Mouse (Mus musculus): ENCODE results near the gene Pde4c. TPM values are rescaled to one million over a fixed set of nuclear protein-coding genes. Genes with fewer than 3 reads are reported as not detected.
A peak's percentile ranks its signal among the peaks of the same experiment; 100 is the strongest.

The Pde4c gene
- polyA plus RNA-seq, 1 experiment from 2014 or later, result 0.56 TPM

GRCm38 (mm10) chr8:70729808-70730475 is 6.4 kb downstream of the Pde4c start:
- H3K9me3 ChIP-seq (replicated peaks), result no peaks in the 10 kb centered on the region
- 4% methylated on average over 34 of the region's 34 CpGs for WGBS (ENCODE audit: insufficient replicate concordance)
- H3K27me3 ChIP-seq (replicated peaks), result peaks cover 80% of the 10 kb centered on the region
- H3K36me3 ChIP-seq, result no peaks in the 10 kb centered on the region
- H3K4me3 ChIP-seq, result peak overlapping the region; percentile 42
- H3K4me1 ChIP-seq, result peaks cover 18% of the 10 kb centered on the region; the same call in 1 of the 2 replicates
- peak overlapping the region; percentile 25; the same call in 1 of the 2 replicates for H3K9ac ChIP-seq
- ATAC-seq, result no peak
- peak overlapping the region; percentile 59 for H3K4me2 ChIP-seq
- H3K27ac ChIP-seq, result no peak overlapping the region

DNA sequence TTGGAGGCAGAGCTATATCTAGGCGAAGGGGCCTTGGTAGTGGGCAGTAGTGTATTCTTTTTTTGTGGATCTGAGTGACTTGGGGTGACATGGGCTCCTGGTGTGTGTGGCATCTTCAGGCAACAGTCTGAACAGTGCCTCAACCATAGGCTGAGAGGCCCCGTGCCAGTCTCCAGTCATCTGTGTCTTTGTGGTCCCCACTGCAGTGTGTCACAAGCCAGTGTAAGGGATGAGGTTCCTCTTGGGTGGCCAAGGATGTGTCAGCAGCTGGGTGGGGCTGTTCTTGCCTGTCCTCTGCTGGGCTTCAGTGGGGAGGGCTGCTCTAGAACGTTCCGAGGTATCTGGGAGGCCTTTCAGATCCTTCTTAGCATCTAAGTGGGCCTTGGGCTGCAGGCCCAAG is 7.4 kb downstream of the Pde4c start:
- ATAC-seq, result no peak
- 65% methylated on average over 4 of the region's 4 CpGs for WGBS (ENCODE audit: insufficient replicate concordance)
- no peaks in the 10 kb centered on the region for H3K36me3 ChIP-seq
- peaks cover 77% of the 10 kb centered on the region for H3K27me3 ChIP-seq (replicated peaks)
- peaks cover 18% of the 10 kb centered on the region; the same call in 1 of the 2 replicates for H3K4me1 ChIP-seq
- H3K9ac ChIP-seq, result no peak overlapping the region
- no peak overlapping the region for H3K27ac ChIP-seq
- no peak overlapping the region for H3K4me2 ChIP-seq
- H3K4me3 ChIP-seq, result no peak overlapping the region
- H3K9me3 ChIP-seq (replicated peaks), result no peaks in the 10 kb centered on the region

GRCm38 (mm10) chr8:70737705-70738104 is 14.2 kb downstream of the Pde4c start:
- ATAC-seq, result no peak
- no peak overlapping the region for H3K9ac ChIP-seq
- H3K27ac ChIP-seq, result no peak overlapping the region
- H3K4me3 ChIP-seq, result no peak overlapping the region
- H3K36me3 ChIP-seq, result no peaks in the 10 kb centered on the region
- no peaks in the 10 kb centered on the region for H3K9me3 ChIP-seq (replicated peaks)
- 54% methylated on average over 5 of the region's 5 CpGs for WGBS (ENCODE audit: insufficient replicate concordance)
- no peaks in the 10 kb centered on the region for H3K4me1 ChIP-seq
- H3K27me3 ChIP-seq (replicated peaks), result peaks cover 65% of the 10 kb centered on the region
- H3K4me2 ChIP-seq, result no peak overlapping the region

DNA sequence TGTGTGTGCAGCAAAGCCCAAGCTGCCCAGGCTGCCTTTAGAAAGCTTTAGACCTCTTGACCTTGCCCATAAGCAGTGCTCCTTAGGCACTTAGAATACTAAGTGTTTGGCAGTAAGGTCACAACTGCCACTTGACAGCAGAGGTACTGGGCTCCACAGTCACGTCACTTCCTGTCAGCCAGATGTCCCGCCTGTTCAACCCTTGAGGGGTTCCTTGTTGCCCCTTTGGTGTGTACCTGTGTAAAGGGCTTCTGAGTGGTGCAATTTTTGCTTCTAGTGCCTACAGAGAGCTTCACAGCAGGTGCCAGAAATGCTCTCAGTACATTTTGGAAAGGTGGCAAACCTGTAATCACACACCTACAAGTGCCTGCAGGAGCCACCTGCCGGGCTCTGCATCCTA is 14.7 kb downstream of the Pde4c start:
- 37% methylated on average over 3 of the region's 3 CpGs for WGBS (ENCODE audit: insufficient replicate concordance)
- Histone ChIP-seq H3K27me3 (replicated peaks) (peaks cover 65% of the 10 kb centered on the region), H3K9me3 (replicated peaks) (no peaks in the 10 kb centered on the region)

DNA sequence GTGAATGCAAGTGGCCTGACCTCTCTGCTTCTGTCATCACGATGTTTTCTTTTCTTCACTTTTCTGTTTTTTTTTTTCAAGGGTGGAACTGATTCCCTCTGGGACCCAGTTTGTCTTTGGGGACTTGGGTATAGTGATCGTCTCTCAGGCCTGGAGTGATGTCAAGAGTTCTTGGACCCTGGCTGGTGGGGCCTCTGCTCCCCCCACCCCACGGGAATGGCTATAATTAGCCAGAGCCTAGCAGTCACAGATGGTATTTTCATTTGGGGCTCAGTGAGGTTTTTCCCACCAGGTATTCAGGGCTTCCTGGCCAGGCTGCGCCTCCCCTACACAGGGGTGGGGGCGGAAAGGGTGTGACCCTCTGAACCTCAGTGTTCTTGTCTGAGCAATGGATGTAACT is 18.1 kb downstream of the Pde4c start:
- H3K4me3 ChIP-seq, result no peak overlapping the region
- 59% methylated on average over 5 of the region's 5 CpGs for WGBS (ENCODE audit: insufficient replicate concordance)
- peaks cover 13% of the 10 kb centered on the region for H3K4me1 ChIP-seq
- H3K4me2 ChIP-seq, result no peak overlapping the region
- H3K27ac ChIP-seq, result no peak overlapping the region
- no peak for ATAC-seq
- no peak overlapping the region for H3K9ac ChIP-seq
- H3K36me3 ChIP-seq, result no peaks in the 10 kb centered on the region
- no peaks in the 10 kb centered on the region for H3K9me3 ChIP-seq (replicated peaks)
- H3K27me3 ChIP-seq (replicated peaks), result peaks cover 93% of the 10 kb centered on the region

More for the DNA sequence above, 14.7 kb downstream of the Pde4c start:
- ATAC-seq, result no peak
- H3K36me3 ChIP-seq, result no peaks in the 10 kb centered on the region
- no peak overlapping the region for H3K4me3 ChIP-seq
- no peak overlapping the region for H3K4me2 ChIP-seq
- no peak overlapping the region for H3K27ac ChIP-seq
- peaks cover 4% of the 10 kb centered on the region; the same call in 1 of the 2 replicates for H3K4me1 ChIP-seq
- H3K9ac ChIP-seq, result no peak overlapping the region

- peaks cover 97% of the 10 kb centered on the region for H3K27me3 ChIP-seq (replicated peaks)
- H3K9me3 ChIP-seq (replicated peaks), result no peaks in the 10 kb centered on the region
- no peak overlapping the region for H3K9ac ChIP-seq
- whole genome bisulfite sequencing (ENCODE audit: insufficient replicate concordance), result 60% methylated on average over 11 of the region's 11 CpGs
- H3K4me1 ChIP-seq, result peaks cover 13% of the 10 kb centered on the region
- no peak overlapping the region for H3K27ac ChIP-seq
- no peak overlapping the region for H3K4me2 ChIP-seq
- no peak for ATAC-seq
- H3K36me3 ChIP-seq, result no peaks in the 10 kb centered on the region
- H3K4me3 ChIP-seq, result no peak overlapping the region
Measured at GRCm38 (mm10) chr8:70742176-70742575, 18.7 kb downstream of the Pde4c start.

- Histone ChIP-seq H3K4me2 (peak overlapping the region; percentile 53), H3K4me3 (peak overlapping the region; percentile 26; the same call in 1 of the 2 replicates)
Measured at GRCm38 (mm10) chr8:70742981-70743655, 19.6 kb downstream of the Pde4c start.

GRCm38 (mm10) chr8:70743656-70744590 is 20.4 kb downstream of the Pde4c start:
- Histone ChIP-seq H3K4me1 (peaks cover 13% of the 10 kb centered on the region), H3K9me3 (replicated peaks) (no peaks in the 10 kb centered on the region), H3K4me3 (peak overlapping the region; percentile 26; the same call in 1 of the 2 replicates), H3K27ac (no peak overlapping the region), H3K27me3 (replicated peaks) (peaks cover 98% of the 10 kb centered on the region), H3K4me2 (peak overlapping the region; percentile 53), H3K9ac (no peak overlapping the region), H3K36me3 (no peaks in the 10 kb centered on the region)
- 7% methylated on average over 48 of the region's 48 CpGs for WGBS (ENCODE audit: insufficient replicate concordance)
- peak; percentile 20; the same call in 1 of the 2 replicates for ATAC-seq

More at GRCm38 (mm10) chr8:70742981-70743655, 19.6 kb downstream of the Pde4c start:
- no peaks in the 10 kb centered on the region for H3K36me3 ChIP-seq
- no peaks in the 10 kb centered on the region for H3K9me3 ChIP-seq (replicated peaks)
- no peak overlapping the region for H3K9ac ChIP-seq
- 4% methylated on average over 38 of the region's 38 CpGs for WGBS (ENCODE audit: insufficient replicate concordance)
- peak; percentile 23; the same call in 1 of the 2 replicates for ATAC-seq
- peaks cover 97% of the 10 kb centered on the region for H3K27me3 ChIP-seq (replicated peaks)
- H3K27ac ChIP-seq, result no peak overlapping the region
- H3K4me1 ChIP-seq, result peaks cover 13% of the 10 kb centered on the region

DNA sequence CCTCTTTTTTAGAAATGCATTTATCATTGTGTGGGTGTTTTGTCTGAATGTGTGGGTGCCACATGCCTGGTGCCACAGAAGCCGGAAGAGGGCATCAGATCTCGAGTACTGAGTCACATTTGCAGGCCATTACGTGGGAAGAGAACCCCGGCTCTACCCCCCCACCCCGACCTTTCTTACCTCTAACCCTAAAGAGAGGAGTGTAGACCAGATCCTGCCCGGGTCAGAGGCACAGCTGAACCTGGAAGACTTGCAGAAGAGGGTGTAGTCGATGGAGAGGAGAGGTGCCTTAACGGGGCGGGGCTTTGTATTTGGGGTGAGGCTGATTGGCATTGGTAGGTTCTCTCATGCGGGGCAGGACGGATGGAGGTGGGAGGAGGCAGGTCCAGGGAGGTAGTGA is 21.3 kb downstream of the Pde4c start:
- WGBS (ENCODE audit: insufficient replicate concordance), result 28% methylated on average over 11 of the region's 11 CpGs

GRCm38 (mm10) chr8:70745691-70746220 is 22.2 kb downstream of the Pde4c start:
- H3K9me3 ChIP-seq (replicated peaks), result no peaks in the 10 kb centered on the region
- WGBS (ENCODE audit: insufficient replicate concordance), result 38% methylated on average over 19 of the region's 19 CpGs
- ATAC-seq, result no peak
- peaks cover 99% of the 10 kb centered on the region for H3K27me3 ChIP-seq (replicated peaks)
- H3K4me2 ChIP-seq, result no peak overlapping the region
- H3K9ac ChIP-seq, result no peak overlapping the region
- H3K27ac ChIP-seq, result no peak overlapping the region
- no peaks in the 10 kb centered on the region for H3K36me3 ChIP-seq
- H3K4me1 ChIP-seq, result peaks cover 13% of the 10 kb centered on the region
- H3K4me3 ChIP-seq, result no peak overlapping the region

More for the DNA sequence above, 21.3 kb downstream of the Pde4c start:
- Histone ChIP-seq H3K4me2 (no peak overlapping the region), H3K9me3 (replicated peaks) (no peaks in the 10 kb centered on the region), H3K27ac (no peak overlapping the region), H3K9ac (no peak overlapping the region), H3K4me3 (no peak overlapping the region), H3K27me3 (replicated peaks) (peaks cover 100% of the 10 kb centered on the region), H3K4me1 (peaks cover 13% of the 10 kb centered on the region), H3K36me3 (no peaks in the 10 kb centered on the region)
- ATAC-seq, result no peak

GRCm38 (mm10) chr8:70746676-70747075 is 23.2 kb downstream of the Pde4c start:
- Histone ChIP-seq H3K9me3 (replicated peaks) (no peaks in the 10 kb centered on the region), H3K27ac (no peak overlapping the region), H3K4me1 (peaks cover 13% of the 10 kb centered on the region), H3K4me2 (no peak overlapping the region), H3K9ac (no peak overlapping the region), H3K27me3 (replicated peaks) (peaks cover 89% of the 10 kb centered on the region), H3K36me3 (no peaks in the 10 kb centered on the region), H3K4me3 (no peak overlapping the region)
- no peak for ATAC-seq
- WGBS (ENCODE audit: insufficient replicate concordance), result 63% methylated on average over 9 of the region's 9 CpGs

Data from liver, embryonic 12.5 days (tissue).